Mouse (Mus musculus) forebrain, postnatal 0 days (tissue): ENCODE data around the gene Ypel3. TPM values are rescaled to one million over a fixed set of nuclear protein-coding genes. Genes with fewer than 3 reads are reported as not detected.

Experiments used
- ATAC-seq: fragments of 200-750 bp; cut with Nextera tagmentation; 2 replicates; pipeline ENCODE4 v1.8.0; 2017; ENCODE audit warnings: mild to moderate bottlenecking, moderate library complexity
- DNase-seq: peaks from one replicate; pipeline ENCODE4 v3.0.0-alpha.2; 2015
- H3K27ac ChIP-seq: fragments of 300-500 bp; sonication (generic); 2 replicates; pipeline ENCODE4 v1.5.1; 2014; ENCODE audit warnings: low read depth, mild to moderate bottlenecking, antibody characterized with exemption, low read length, moderate library complexity, mixed read lengths
- H3K27me3 ChIP-seq: fragments of 300-500 bp; sonication (generic); 2 replicates; pipeline ENCODE4 v1.6.1; 2014; ENCODE audit warnings: mild to moderate bottlenecking, low read length, mixed read lengths; ENCODE audit not compliant: insufficient read depth
- H3K36me3 ChIP-seq: fragments of 300-500 bp; sonication (generic); 2 replicates; pipeline ENCODE4 v1.6.1; 2014; ENCODE audit warnings: mild to moderate bottlenecking, moderate library complexity; ENCODE audit not compliant: insufficient read depth
- H3K4me1 ChIP-seq: fragments of 300-500 bp; sonication (generic); 2 replicates; pipeline ENCODE4 v1.6.1; 2014; ENCODE audit warnings: antibody characterized with exemption; ENCODE audit not compliant: insufficient read depth
- H3K4me2 ChIP-seq: fragments of 300-500 bp; sonication (generic); 2 replicates; pipeline ENCODE4 v1.6.1; 2014; ENCODE audit warnings: low read depth, mild to moderate bottlenecking, moderate library complexity
- H3K4me3 ChIP-seq: fragments of 300-500 bp; sonication (generic); 2 replicates; pipeline ENCODE4 v1.5.1; 2014; ENCODE audit warnings: low read depth, low read length, mixed read lengths
- H3K9ac ChIP-seq: fragments of 300-500 bp; sonication (generic); 2 replicates; pipeline ENCODE4 v1.6.1; 2014; ENCODE audit warnings: mild to moderate bottlenecking
- H3K9me3 ChIP-seq: fragments of 300-500 bp; sonication (generic); 2 replicates; pipeline ENCODE4 v1.6.1; 2016; ENCODE audit warnings: low read length
- CTCF ChIP-seq: sonication (generic); IDR thresholded peaks from 2 replicates; pipeline ENCODE4 v1.5.1; 2016; ENCODE audit warnings: antibody characterized with exemption, control low read depth, low read depth
- WGBS: fragments of 180-500 bp; shearing (Covaris S2); extraction: QIAGEN DNeasy Blood & Tissue Kit; methylation state at CpG from one replicate; pipeline ENCODE4 v1.1.7; 2014; 5-methylcytosine and 5-hydroxymethylcytosine counted together
- polyA plus RNA-seq: library from polyadenylated mRNA; unstranded; fragments of >200 nt; fragmentation: Nextera tagmentation; extraction: Ambion mirVana; gene quantifications from 2 replicates; pipeline ENCODE4 v1.2.1, GENCODE M21; 2015
- total RNA-seq: library from RNA; depleted of rRNA; stranded (reverse); fragments of >200 nt; gene quantifications from 2 replicates; pipeline ENCODE4 v1.2.3, GENCODE M21; 2014

The Ypel3 gene
- total and polyA plus RNA-seq, 2 experiments from 2014 or later: 162 to 223 TPM

- WGBS: 94% methylated on average over 9 of the region's 9 CpGs
- TF ChIP-seq CTCF: no peak
- DNase-seq: no peak
- Histone ChIP-seq H3K36me3 (peaks cover 65% of the 10 kb centered on the region), H3K9me3 (no peaks in the 10 kb centered on the region), H3K27me3 (no peaks in the 10 kb centered on the region), H3K4me3 (no peak overlapping the region), H3K9ac (no peak overlapping the region), H3K27ac (no peak overlapping the region), H3K4me2 (no peak overlapping the region), H3K4me1 (peaks cover 19% of the 10 kb centered on the region)
- ATAC-seq: no peak
Measured at GRCm38 (mm10) chr7:126765540-126765939, 11.2 kb upstream of the Ypel3 start.

- Histone ChIP-seq H3K27me3 (no peaks in the 10 kb centered on the region), H3K4me1 (peaks cover 14% of the 10 kb centered on the region), H3K9me3 (no peaks in the 10 kb centered on the region), H3K36me3 (peaks cover 71% of the 10 kb centered on the region), H3K4me3 (no peak within 1 kb of the TSS), H3K9ac (no peak within 1 kb of the TSS), H3K27ac (no peak within 1 kb of the TSS), H3K4me2 (no peak within 1 kb of the TSS)
- DNase-seq (no peak), ATAC-seq (no peak)
- no peak for TF ChIP-seq CTCF
- 90% methylated on average over 16 of the region's 16 CpGs for WGBS
Measured at GRCm38 (mm10) chr7:126766201-126766600, 10.6 kb upstream of the Ypel3 start, which contains the start of gene Gdpd3. Gene Gdpd3 (plus strand): TSS chr7:126766334.

GRCm38 (mm10) chr7:126767001-126767400 is 9.8 kb upstream of the Ypel3 start:
- Histone ChIP-seq H3K9ac (no peak overlapping the region), H3K36me3 (peaks cover 72% of the 10 kb centered on the region), H3K4me3 (no peak overlapping the region), H3K4me2 (no peak overlapping the region), H3K9me3 (no peaks in the 10 kb centered on the region), H3K27ac (no peak overlapping the region), H3K27me3 (no peaks in the 10 kb centered on the region), H3K4me1 (peaks cover 10% of the 10 kb centered on the region; the same call in 1 of the 2 replicates)
- WGBS: 95% methylated on average over 8 of the region's 8 CpGs
- ATAC-seq (no peak), DNase-seq (no peak)
- TF ChIP-seq CTCF: no peak

- 85% methylated on average over 12 of the region's 12 CpGs for WGBS
- ATAC-seq (no peak), DNase-seq (no peak)
- no peaks in the 10 kb centered on the region for H3K27me3 ChIP-seq
- H3K4me2 ChIP-seq: no peak overlapping the region
- H3K27ac ChIP-seq: no peak overlapping the region
- H3K36me3 ChIP-seq: peaks cover 50% of the 10 kb centered on the region
- no peak for TF ChIP-seq CTCF
- H3K4me3 ChIP-seq: no peak overlapping the region
- H3K9me3 ChIP-seq: no peaks in the 10 kb centered on the region
- no peaks in the 10 kb centered on the region for H3K4me1 ChIP-seq
- no peak overlapping the region for H3K9ac ChIP-seq
Measured at GRCm38 (mm10) chr7:126770784-126771183, 6.0 kb upstream of the Ypel3 start.

- Histone ChIP-seq H3K9ac (no peak overlapping the region), H3K36me3 (peaks cover 26% of the 10 kb centered on the region), H3K27ac (no peak overlapping the region), H3K4me3 (no peak overlapping the region), H3K4me1 (peaks cover 15% of the 10 kb centered on the region), H3K9me3 (no peaks in the 10 kb centered on the region), H3K4me2 (no peak overlapping the region), H3K27me3 (no peaks in the 10 kb centered on the region)
- WGBS: 71% methylated on average over 2 of the region's 2 CpGs
- DNase-seq: no peak
- no peak for TF ChIP-seq CTCF
- no peak for ATAC-seq
Measured at GRCm38 (mm10) chr7:126773351-126773750, 3.4 kb upstream of the Ypel3 start.

GRCm38 (mm10) chr7:126774463-126774862 is 2.3 kb upstream of the Ypel3 start:
- H3K36me3 ChIP-seq: peaks cover 31% of the 10 kb centered on the region
- H3K9ac ChIP-seq: no peak overlapping the region
- no peak overlapping the region for H3K4me2 ChIP-seq
- no peaks in the 10 kb centered on the region for H3K27me3 ChIP-seq
- WGBS: 79% methylated on average over 2 of the region's 2 CpGs
- TF ChIP-seq CTCF: no peak
- no peak overlapping the region for H3K27ac ChIP-seq
- H3K4me3 ChIP-seq: no peak overlapping the region
- peaks cover 15% of the 10 kb centered on the region for H3K4me1 ChIP-seq
- ATAC-seq: no peak
- no peak for DNase-seq
- no peaks in the 10 kb centered on the region for H3K9me3 ChIP-seq

- 83% methylated on average over 10 of the region's 10 CpGs for WGBS
- peak; percentile 40; the same call in 1 of the 2 replicates for TF ChIP-seq CTCF
Measured at GRCm38 (mm10) chr7:126775185-126775977, 1.4 kb upstream of the Ypel3 start.

More at GRCm38 (mm10) chr7:126775185-126775977, 1.4 kb upstream of the Ypel3 start:
- Histone ChIP-seq H3K4me2 (no peak overlapping the region), H3K4me3 (no peak overlapping the region), H3K27ac (no peak overlapping the region), H3K36me3 (peaks cover 24% of the 10 kb centered on the region), H3K9ac (no peak overlapping the region), H3K4me1 (peaks cover 15% of the 10 kb centered on the region), H3K27me3 (no peaks in the 10 kb centered on the region), H3K9me3 (no peaks in the 10 kb centered on the region)
- DNase-seq: no peak
- ATAC-seq: no peak
